Mouse (Mus musculus): ENCODE data around the gene Mettl24. TPM values are rescaled to one million over a fixed set of nuclear protein-coding genes. Genes with fewer than 3 reads are reported as not detected.
"Not testable (repeated sequence)": the region's sequence is repeated elsewhere in the genome, so short reads cannot be mapped to it uniquely, and the experiment has no call there.

The Mettl24 gene
- polyA plus RNA-seq, 1 experiment from 2014 or later, result 0.78 TPM

GRCm38 (mm10) chr10:40777171-40777570, 94.1 kb downstream of the Mettl24 start:
- 77% methylated on average over 2 of the region's 2 CpGs for WGBS

GRCm38 (mm10) chr10:40778472-40778871, 95.4 kb downstream of the Mettl24 start:
- Histone ChIP-seq H3K27me3 (ENCODE audit: control insufficient read depth, insufficient read depth, low read depth, low read length) (no peaks in the 10 kb centered on the region), H3K27ac (ENCODE audit: low read length) (no peak overlapping the region), H3K36me3 (ENCODE audit: control insufficient read depth, insufficient read depth, low read length) (no peaks in the 10 kb centered on the region), H3K4me1 (ENCODE audit: control insufficient read depth, insufficient read depth, low read length) (peaks cover 15% of the 10 kb centered on the region), H3K4me3 (ENCODE audit: low read depth, low read length) (no peak overlapping the region), H3K9ac (ENCODE audit: low read depth, low read length) (no peak overlapping the region), H3K4me2 (ENCODE audit: low read length) (no peak overlapping the region), H3K9me3 (replicated peaks; ENCODE audit: control insufficient read depth, low read length, poor library complexity, severe bottlenecking) (no peaks in the 10 kb centered on the region)
- 65% methylated on average over 4 of the region's 4 CpGs for WGBS
- ATAC-seq, result no peak

More at GRCm38 (mm10) chr10:40777171-40777570, 94.1 kb downstream of the Mettl24 start:
- H3K36me3 ChIP-seq (ENCODE audit: control insufficient read depth, insufficient read depth, low read length), result no peaks in the 10 kb centered on the region
- H3K9ac ChIP-seq (ENCODE audit: low read depth, low read length), result no peak overlapping the region
- no peak overlapping the region for H3K27ac ChIP-seq (ENCODE audit: low read length)
- H3K4me1 ChIP-seq (ENCODE audit: control insufficient read depth, insufficient read depth, low read length), result peaks cover 17% of the 10 kb centered on the region
- H3K4me2 ChIP-seq (ENCODE audit: low read length), result no peak overlapping the region
- H3K4me3 ChIP-seq (ENCODE audit: low read depth, low read length), result no peak overlapping the region
- no peaks in the 10 kb centered on the region for H3K9me3 ChIP-seq (replicated peaks; ENCODE audit: control insufficient read depth, low read length, poor library complexity, severe bottlenecking)
- H3K27me3 ChIP-seq (ENCODE audit: control insufficient read depth, insufficient read depth, low read depth, low read length), result no peaks in the 10 kb centered on the region
- ATAC-seq, result no peak

GRCm38 (mm10) chr10:40790406-40790805, 107.3 kb downstream of the Mettl24 start:
- Histone ChIP-seq H3K27ac (ENCODE audit: low read length) (no peak overlapping the region), H3K9ac (ENCODE audit: low read depth, low read length) (no peak overlapping the region), H3K9me3 (replicated peaks; ENCODE audit: control insufficient read depth, low read length, poor library complexity, severe bottlenecking) (no peaks in the 10 kb centered on the region; the same call in 1 of the 2 replicates), H3K4me1 (ENCODE audit: control insufficient read depth, insufficient read depth, low read length) (no peaks in the 10 kb centered on the region), H3K4me3 (ENCODE audit: low read depth, low read length) (no peak overlapping the region), H3K4me2 (ENCODE audit: low read length) (no peak overlapping the region), H3K27me3 (ENCODE audit: control insufficient read depth, insufficient read depth, low read depth, low read length) (no peaks in the 10 kb centered on the region), H3K36me3 (ENCODE audit: control insufficient read depth, insufficient read depth, low read length) (no peaks in the 10 kb centered on the region)
- ATAC-seq, result no peak
- WGBS, result 86% methylated on average over 3 of the region's 3 CpGs

- H3K9ac ChIP-seq (ENCODE audit: low read depth, low read length), result no peak overlapping the region
- H3K9me3 ChIP-seq (replicated peaks; ENCODE audit: control insufficient read depth, low read length, poor library complexity, severe bottlenecking), result no peaks in the 10 kb centered on the region; the same call in 1 of the 2 replicates
- no peak overlapping the region for H3K4me3 ChIP-seq (ENCODE audit: low read depth, low read length)
- ATAC-seq, result no peak
- no peak overlapping the region for H3K4me2 ChIP-seq (ENCODE audit: low read length)
- no peaks in the 10 kb centered on the region for H3K36me3 ChIP-seq (ENCODE audit: control insufficient read depth, insufficient read depth, low read length)
- no peaks in the 10 kb centered on the region for H3K27me3 ChIP-seq (ENCODE audit: control insufficient read depth, insufficient read depth, low read depth, low read length)
- no peak overlapping the region for H3K27ac ChIP-seq (ENCODE audit: low read length)
- no peaks in the 10 kb centered on the region for H3K4me1 ChIP-seq (ENCODE audit: control insufficient read depth, insufficient read depth, low read length)
- 77% methylated on average over 3 of the region's 3 CpGs for WGBS
Measured at GRCm38 (mm10) chr10:40792115-40792514, 109.0 kb downstream of the Mettl24 start.

GRCm38 (mm10) chr10:40805221-40805620, 122.1 kb downstream of the Mettl24 start:
- Histone ChIP-seq H3K4me3 (ENCODE audit: low read depth, low read length) (no peak overlapping the region), H3K27ac (ENCODE audit: low read length) (no peak overlapping the region), H3K4me1 (ENCODE audit: control insufficient read depth, insufficient read depth, low read length) (no peaks in the 10 kb centered on the region), H3K9me3 (replicated peaks; ENCODE audit: control insufficient read depth, low read length, poor library complexity, severe bottlenecking) (no peaks in the 10 kb centered on the region), H3K36me3 (ENCODE audit: control insufficient read depth, insufficient read depth, low read length) (no peaks in the 10 kb centered on the region), H3K4me2 (ENCODE audit: low read length) (no peak overlapping the region), H3K9ac (ENCODE audit: low read depth, low read length) (no peak overlapping the region), H3K27me3 (ENCODE audit: control insufficient read depth, insufficient read depth, low read depth, low read length) (no peaks in the 10 kb centered on the region)
- ATAC-seq, result no peak
- 69% methylated on average over 1 of the region's 1 CpGs for WGBS

- Histone ChIP-seq H3K27me3 (ENCODE audit: control insufficient read depth, insufficient read depth, low read depth, low read length) (no peaks in the 10 kb centered on the region), H3K9ac (ENCODE audit: low read depth, low read length) (no peak overlapping the region), H3K9me3 (replicated peaks; ENCODE audit: control insufficient read depth, low read length, poor library complexity, severe bottlenecking) (no peaks in the 10 kb centered on the region), H3K4me2 (ENCODE audit: low read length) (no peak overlapping the region), H3K4me3 (ENCODE audit: low read depth, low read length) (no peak overlapping the region), H3K4me1 (ENCODE audit: control insufficient read depth, insufficient read depth, low read length) (no peaks in the 10 kb centered on the region), H3K36me3 (ENCODE audit: control insufficient read depth, insufficient read depth, low read length) (no peaks in the 10 kb centered on the region), H3K27ac (ENCODE audit: low read length) (no peak overlapping the region)
- WGBS, result 87% methylated on average over 4 of the region's 4 CpGs
- ATAC-seq, result no peak
Measured at GRCm38 (mm10) chr10:40806221-40806620, 123.1 kb downstream of the Mettl24 start.

GRCm38 (mm10) chr10:40809411-40809910, 126.4 kb downstream of the Mettl24 start:
- not testable (repeated sequence) for H3K27ac ChIP-seq (ENCODE audit: low read length); H3K27me3 ChIP-seq (ENCODE audit: control insufficient read depth, insufficient read depth, low read depth, low read length); H3K36me3 ChIP-seq (ENCODE audit: control insufficient read depth, insufficient read depth, low read length); ATAC-seq; H3K9ac ChIP-seq (ENCODE audit: low read depth, low read length); H3K4me2 ChIP-seq (ENCODE audit: low read length); H3K4me1 ChIP-seq (ENCODE audit: control insufficient read depth, insufficient read depth, low read length); H3K4me3 ChIP-seq (ENCODE audit: low read depth, low read length); H3K9me3 ChIP-seq (replicated peaks; ENCODE audit: control insufficient read depth, low read length, poor library complexity, severe bottlenecking)
- 24% methylated on average over 5 of the region's 5 CpGs for WGBS

GRCm38 (mm10) chr10:40813627-40814026, 130.5 kb downstream of the Mettl24 start:
- Histone ChIP-seq H3K27me3 (ENCODE audit: control insufficient read depth, insufficient read depth, low read depth, low read length) (no peaks in the 10 kb centered on the region), H3K36me3 (ENCODE audit: control insufficient read depth, insufficient read depth, low read length) (no peaks in the 10 kb centered on the region), H3K9ac (ENCODE audit: low read depth, low read length) (no peak overlapping the region), H3K4me3 (ENCODE audit: low read depth, low read length) (no peak overlapping the region), H3K9me3 (replicated peaks; ENCODE audit: control insufficient read depth, low read length, poor library complexity, severe bottlenecking) (no peaks in the 10 kb centered on the region), H3K4me1 (ENCODE audit: control insufficient read depth, insufficient read depth, low read length) (no peaks in the 10 kb centered on the region), H3K4me2 (ENCODE audit: low read length) (no peak overlapping the region), H3K27ac (ENCODE audit: low read length) (no peak overlapping the region)
- 62% methylated on average over 4 of the region's 4 CpGs for whole genome bisulfite sequencing
- no peak for ATAC-seq

GRCm38 (mm10) chr10:40816471-40816870, 133.4 kb downstream of the Mettl24 start:
- Histone ChIP-seq H3K4me1 (ENCODE audit: control insufficient read depth, insufficient read depth, low read length) (no peaks in the 10 kb centered on the region), H3K4me2 (ENCODE audit: low read length) (no peak overlapping the region), H3K36me3 (ENCODE audit: control insufficient read depth, insufficient read depth, low read length) (no peaks in the 10 kb centered on the region), H3K27me3 (ENCODE audit: control insufficient read depth, insufficient read depth, low read depth, low read length) (no peaks in the 10 kb centered on the region), H3K9me3 (replicated peaks; ENCODE audit: control insufficient read depth, low read length, poor library complexity, severe bottlenecking) (no peaks in the 10 kb centered on the region), H3K9ac (ENCODE audit: low read depth, low read length) (no peak overlapping the region), H3K27ac (ENCODE audit: low read length) (no peak overlapping the region), H3K4me3 (ENCODE audit: low read depth, low read length) (no peak overlapping the region)
- no peak for ATAC-seq
- 65% methylated on average over 6 of the region's 6 CpGs for WGBS

Measured in midbrain, embryonic 16.5 days (tissue).